Mouse (Mus musculus): ENCODE measurements around the gene Lypd8. TPM values are rescaled to one million over a fixed set of nuclear protein-coding genes. Genes with fewer than 3 reads are reported as not detected.
A peak's percentile ranks its signal among the peaks of the same experiment; 100 is the strongest.
"Not testable (repeated sequence)": the region's sequence is repeated elsewhere in the genome, so short reads cannot be mapped to it uniquely, and the experiment has no call there.

Gene Lypd8
- polyA plus RNA-seq, 1 experiment from 2014 or later: 0.21 TPM

DNA sequence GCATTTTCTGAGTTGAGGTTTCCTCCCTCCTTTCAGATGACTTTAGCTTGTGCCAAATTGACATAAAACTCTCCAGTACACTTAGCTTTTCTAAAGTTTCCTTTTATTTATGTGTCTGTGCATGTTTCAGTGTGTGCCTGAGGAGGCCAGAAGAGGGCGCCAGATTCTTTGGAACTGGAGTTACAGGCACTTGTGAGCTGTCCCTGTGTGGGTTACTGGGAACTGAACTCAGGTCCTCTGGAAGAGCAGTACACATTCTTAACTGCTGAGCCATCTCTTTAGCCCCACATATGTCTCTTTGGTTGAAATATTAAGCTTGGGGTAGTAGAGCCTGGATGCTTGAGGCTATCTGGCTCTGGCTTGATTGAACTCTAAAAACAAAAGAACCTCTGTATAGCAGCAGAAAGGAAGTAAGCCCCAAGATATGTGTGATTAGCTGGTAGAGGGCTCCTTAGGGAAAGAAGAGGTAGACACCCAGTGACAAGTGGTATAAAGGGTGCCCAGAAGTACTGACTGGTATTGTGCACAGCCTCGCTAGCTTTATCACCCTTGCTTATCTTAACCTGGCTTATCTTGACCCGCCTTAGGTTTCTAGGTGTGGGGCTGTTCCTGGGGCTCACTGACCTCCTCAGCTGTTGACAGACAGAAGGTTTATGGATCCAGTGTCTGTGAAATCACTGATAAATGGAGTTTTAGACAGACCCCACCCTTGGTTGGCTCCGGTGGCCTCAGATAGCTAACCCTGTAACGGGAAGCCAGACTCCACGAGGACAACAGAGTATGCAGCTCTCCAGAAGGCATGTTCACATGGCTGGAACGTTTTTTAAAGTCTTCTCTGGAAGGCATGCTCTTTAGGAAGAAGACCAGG lies 25.9 kb upstream of the Lypd8 start:
- ATAC-seq (ENCODE audit: low FRiP score, low TSS enrichment): no peak
- Histone ChIP-seq H3K9me3 (ENCODE audit: low read length) (no peaks in the 10 kb centered on the region), H3K4me1 (ENCODE audit: insufficient read depth, low read length) (no peaks in the 10 kb centered on the region), H3K27me3 (ENCODE audit: insufficient read depth, low read length) (no peaks in the 10 kb centered on the region), H3K4me2 (replicated peaks; ENCODE audit: low read depth, low read length) (no peak overlapping the region), H3K4me3 (ENCODE audit: low read length) (no peak overlapping the region), H3K36me3 (ENCODE audit: insufficient read depth, low read length) (0 out of 2 replicates have a peak, but pooled peaks cover under 1% of the 10 kb centered on the region), H3K27ac (ENCODE audit: low read length) (no peak overlapping the region), H3K9ac (replicated peaks; ENCODE audit: low read length) (no peak overlapping the region)
- WGBS: 48% methylated on average over 7 of the region's 7 CpGs

- Histone ChIP-seq H3K4me3 (ENCODE audit: low read length) (no peak overlapping the region), H3K9ac (replicated peaks; ENCODE audit: low read length) (no peak overlapping the region), H3K27me3 (ENCODE audit: insufficient read depth, low read length) (no peaks in the 10 kb centered on the region), H3K27ac (ENCODE audit: low read length) (no peak overlapping the region), H3K4me1 (ENCODE audit: insufficient read depth, low read length) (no peaks in the 10 kb centered on the region), H3K4me2 (replicated peaks; ENCODE audit: low read depth, low read length) (no peak overlapping the region), H3K9me3 (ENCODE audit: low read length) (no peaks in the 10 kb centered on the region), H3K36me3 (ENCODE audit: insufficient read depth, low read length) (no peaks in the 10 kb centered on the region)
- WGBS: 70% methylated on average over 3 of the region's 3 CpGs
- no peak for ATAC-seq (ENCODE audit: low FRiP score, low TSS enrichment)
Observed at GRCm38 (mm10) chr11:58353709-58354108, 25.1 kb upstream of the Lypd8 start.

DNA sequence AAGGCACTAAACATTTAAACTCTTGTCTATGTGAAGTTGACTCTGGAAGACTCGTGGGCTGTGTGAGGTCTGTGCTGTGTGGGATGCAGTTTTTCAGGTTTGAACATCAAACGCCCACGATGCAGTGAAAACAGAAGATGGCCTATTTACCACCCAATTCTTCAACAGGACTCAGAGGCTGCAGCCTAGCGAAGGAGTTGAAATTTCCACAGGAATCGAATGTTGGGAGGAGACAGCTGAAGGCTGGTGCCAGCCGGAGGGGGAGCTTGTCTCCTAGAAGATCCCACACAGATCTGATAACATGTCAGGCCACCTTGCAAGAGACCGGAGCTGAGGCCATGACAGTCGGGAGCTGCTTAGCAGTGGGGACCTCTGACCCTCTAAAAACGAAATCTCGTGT lies 24.4 kb upstream of the Lypd8 start:
- Histone ChIP-seq H3K9me3 (ENCODE audit: low read length) (no peaks in the 10 kb centered on the region), H3K4me3 (ENCODE audit: low read length) (no peak overlapping the region), H3K4me1 (ENCODE audit: insufficient read depth, low read length) (no peaks in the 10 kb centered on the region), H3K36me3 (ENCODE audit: insufficient read depth, low read length) (no peaks in the 10 kb centered on the region), H3K4me2 (replicated peaks; ENCODE audit: low read depth, low read length) (no peak overlapping the region), H3K27me3 (ENCODE audit: insufficient read depth, low read length) (no peaks in the 10 kb centered on the region), H3K9ac (replicated peaks; ENCODE audit: low read length) (no peak overlapping the region), H3K27ac (ENCODE audit: low read length) (no peak overlapping the region)
- ATAC-seq (ENCODE audit: low FRiP score, low TSS enrichment): no peak
- 36% methylated on average over 10 of the region's 10 CpGs for WGBS

DNA sequence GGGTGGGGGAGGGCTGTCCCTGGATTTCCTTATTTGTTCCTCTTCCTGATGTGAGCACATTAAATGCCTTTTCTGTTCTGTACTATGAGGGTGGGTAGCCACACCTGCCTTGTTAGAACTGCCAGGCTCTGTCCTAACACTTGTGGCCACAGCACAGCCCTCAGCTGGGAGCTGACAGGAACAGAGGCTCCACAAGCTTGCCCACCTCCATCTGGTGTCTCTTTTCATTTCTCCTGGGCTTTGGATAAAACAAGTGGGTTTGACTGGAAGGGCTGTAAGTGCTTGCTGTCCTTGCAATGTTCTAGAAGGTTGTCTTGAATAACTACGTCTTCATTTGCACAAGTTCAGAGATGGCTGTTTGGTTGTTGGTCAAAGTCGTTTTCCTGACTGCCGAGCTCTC lies 23.9 kb upstream of the Lypd8 start:
- WGBS: 79% methylated on average over 3 of the region's 3 CpGs
- no peaks in the 10 kb centered on the region for H3K9me3 ChIP-seq (ENCODE audit: low read length)
- H3K4me3 ChIP-seq (ENCODE audit: low read length): no peak overlapping the region
- no peaks in the 10 kb centered on the region for H3K4me1 ChIP-seq (ENCODE audit: insufficient read depth, low read length)
- no peak for ATAC-seq (ENCODE audit: low FRiP score, low TSS enrichment)
- no peak overlapping the region for H3K9ac ChIP-seq (replicated peaks; ENCODE audit: low read length)
- H3K27ac ChIP-seq (ENCODE audit: low read length): no peak overlapping the region
- no peaks in the 10 kb centered on the region for H3K36me3 ChIP-seq (ENCODE audit: insufficient read depth, low read length)
- H3K4me2 ChIP-seq (replicated peaks; ENCODE audit: low read depth, low read length): no peak overlapping the region
- H3K27me3 ChIP-seq (ENCODE audit: insufficient read depth, low read length): no peaks in the 10 kb centered on the region

DNA sequence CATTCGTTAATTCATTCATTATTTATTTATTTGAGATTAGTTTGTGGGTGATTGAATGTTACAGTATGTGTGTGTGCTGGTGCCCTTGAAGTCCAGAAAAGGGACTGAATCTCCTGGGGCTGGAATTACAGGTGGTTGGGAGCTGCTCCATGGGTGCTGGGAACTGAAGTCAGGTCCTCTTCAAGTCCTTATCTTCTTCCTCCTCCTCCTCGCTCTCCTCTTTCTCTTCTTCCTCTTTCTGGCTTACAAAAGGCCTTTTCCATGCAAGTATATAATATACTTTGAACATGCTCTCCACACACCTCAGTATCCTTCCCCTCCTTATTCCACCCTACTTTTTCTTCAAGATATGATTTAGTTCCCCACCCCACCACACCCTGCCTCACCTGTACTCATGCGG lies 21.8 kb upstream of the Lypd8 start:
- Histone ChIP-seq H3K27me3 (ENCODE audit: insufficient read depth, low read length) (no peaks in the 10 kb centered on the region), H3K4me1 (ENCODE audit: insufficient read depth, low read length) (no peaks in the 10 kb centered on the region), H3K4me3 (ENCODE audit: low read length) (no peak overlapping the region), H3K9ac (replicated peaks; ENCODE audit: low read length) (no peak overlapping the region), H3K9me3 (ENCODE audit: low read length) (no peaks in the 10 kb centered on the region), H3K4me2 (replicated peaks; ENCODE audit: low read depth, low read length) (no peak overlapping the region), H3K27ac (ENCODE audit: low read length) (no peak overlapping the region), H3K36me3 (ENCODE audit: insufficient read depth, low read length) (no peaks in the 10 kb centered on the region)
- WGBS: 87% methylated on average over 3 of the region's 3 CpGs
- ATAC-seq (ENCODE audit: low FRiP score, low TSS enrichment): no peak

- no peaks in the 10 kb centered on the region for H3K27me3 ChIP-seq (ENCODE audit: insufficient read depth, low read length)
- H3K9me3 ChIP-seq (ENCODE audit: low read length): no peaks in the 10 kb centered on the region
- no peak overlapping the region for H3K27ac ChIP-seq (ENCODE audit: low read length)
- H3K36me3 ChIP-seq (ENCODE audit: insufficient read depth, low read length): no peaks in the 10 kb centered on the region
- WGBS: 77% methylated on average over 6 of the region's 6 CpGs
- H3K4me3 ChIP-seq (ENCODE audit: low read length): no peak overlapping the region
- H3K9ac ChIP-seq (replicated peaks; ENCODE audit: low read length): no peak overlapping the region
- no peak for ATAC-seq (ENCODE audit: low FRiP score, low TSS enrichment)
- no peaks in the 10 kb centered on the region for H3K4me1 ChIP-seq (ENCODE audit: insufficient read depth, low read length)
- H3K4me2 ChIP-seq (replicated peaks; ENCODE audit: low read depth, low read length): no peak overlapping the region
Observed at GRCm38 (mm10) chr11:58357844-58358534, 20.9 kb upstream of the Lypd8 start.

GRCm38 (mm10) chr11:58362562-58362961 lies 16.3 kb upstream of the Lypd8 start:
- not testable (repeated sequence) for ATAC-seq (ENCODE audit: low FRiP score, low TSS enrichment)
- no CpG with 5 or more reads among the region's 6 CpGs for WGBS

GRCm38 (mm10) chr11:58364454-58364853 lies 14.4 kb upstream of the Lypd8 start:
- no peaks in the 10 kb centered on the region for H3K36me3 ChIP-seq (ENCODE audit: insufficient read depth, low read length)
- H3K4me1 ChIP-seq (ENCODE audit: insufficient read depth, low read length): 0 out of 2 replicates have a peak, but pooled peaks cover 4% of the 10 kb centered on the region
- no peak overlapping the region for H3K4me3 ChIP-seq (ENCODE audit: low read length)
- no peaks in the 10 kb centered on the region for H3K9me3 ChIP-seq (ENCODE audit: low read length)
- H3K9ac ChIP-seq (replicated peaks; ENCODE audit: low read length): no peak overlapping the region
- no peak overlapping the region for H3K4me2 ChIP-seq (replicated peaks; ENCODE audit: low read depth, low read length)
- no peaks in the 10 kb centered on the region for H3K27me3 ChIP-seq (ENCODE audit: insufficient read depth, low read length)
- H3K27ac ChIP-seq (ENCODE audit: low read length): peak overlapping the region; percentile 82
- ATAC-seq (ENCODE audit: low FRiP score, low TSS enrichment): 0 out of 2 replicates have a peak, but pooled peaks have one; percentile 19
- WGBS: 57% methylated on average over 3 of the region's 3 CpGs

More at GRCm38 (mm10) chr11:58362562-58362961, 16.3 kb upstream of the Lypd8 start:
- H3K36me3 ChIP-seq (ENCODE audit: insufficient read depth, low read length); H3K4me2 ChIP-seq (replicated peaks; ENCODE audit: low read depth, low read length); H3K9ac ChIP-seq (replicated peaks; ENCODE audit: low read length); H3K4me3 ChIP-seq (ENCODE audit: low read length); H3K4me1 ChIP-seq (ENCODE audit: insufficient read depth, low read length); H3K27me3 ChIP-seq (ENCODE audit: insufficient read depth, low read length); H3K9me3 ChIP-seq (ENCODE audit: low read length); H3K27ac ChIP-seq (ENCODE audit: low read length): not testable (repeated sequence)

DNA sequence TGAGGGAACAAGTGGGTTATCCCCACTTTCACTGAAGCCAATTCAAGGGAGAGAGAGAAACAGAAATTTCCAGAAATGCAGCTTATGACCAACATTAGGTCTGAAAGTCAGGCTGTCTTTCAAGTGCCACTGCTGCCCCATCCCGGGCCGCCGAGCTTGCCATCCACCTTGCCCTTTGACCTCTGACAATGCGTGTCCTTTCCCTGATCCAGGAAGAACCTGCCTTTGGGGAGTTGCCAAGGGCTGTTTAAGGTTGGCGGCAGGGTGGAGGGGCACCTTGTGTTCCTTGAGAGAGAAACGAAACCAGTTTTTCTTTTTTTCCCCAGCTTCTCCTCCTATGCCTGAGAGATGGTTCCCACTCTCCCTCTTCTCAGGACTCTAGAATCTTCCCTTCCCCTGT lies 12.7 kb upstream of the Lypd8 start:
- H3K9ac ChIP-seq (replicated peaks; ENCODE audit: low read length); H3K4me2 ChIP-seq (replicated peaks; ENCODE audit: low read depth, low read length); H3K9me3 ChIP-seq (ENCODE audit: low read length); H3K27me3 ChIP-seq (ENCODE audit: insufficient read depth, low read length); ATAC-seq (ENCODE audit: low FRiP score, low TSS enrichment); H3K4me3 ChIP-seq (ENCODE audit: low read length); H3K36me3 ChIP-seq (ENCODE audit: insufficient read depth, low read length); H3K4me1 ChIP-seq (ENCODE audit: insufficient read depth, low read length); H3K27ac ChIP-seq (ENCODE audit: low read length): not testable (repeated sequence)
- WGBS: no CpG with 5 or more reads among the region's 6 CpGs

GRCm38 (mm10) chr11:58377273-58377672 lies 1.6 kb upstream of the Lypd8 start:
- no peak overlapping the region for H3K27ac ChIP-seq (ENCODE audit: low read length)
- H3K4me2 ChIP-seq (replicated peaks; ENCODE audit: low read depth, low read length): no peak overlapping the region
- 75% methylated on average over 2 of the region's 2 CpGs for WGBS
- H3K9ac ChIP-seq (replicated peaks; ENCODE audit: low read length): no peak overlapping the region
- H3K9me3 ChIP-seq (ENCODE audit: low read length): no peaks in the 10 kb centered on the region
- no peak for ATAC-seq (ENCODE audit: low FRiP score, low TSS enrichment)
- no peak overlapping the region for H3K4me3 ChIP-seq (ENCODE audit: low read length)
- no peaks in the 10 kb centered on the region for H3K27me3 ChIP-seq (ENCODE audit: insufficient read depth, low read length)
- H3K36me3 ChIP-seq (ENCODE audit: insufficient read depth, low read length): no peaks in the 10 kb centered on the region
- H3K4me1 ChIP-seq (ENCODE audit: insufficient read depth, low read length): no peaks in the 10 kb centered on the region
